Mouse (Mus musculus) mesoderm, embryonic 11.5 days (tissue): ENCODE data around the gene Insig1.
A peak's percentile ranks its signal among the peaks of the same experiment; 100 is the strongest.

Experiments
- DNase-seq: peaks from one replicate; pipeline ENCODE4 v3.0.0-alpha.2; 2012; ENCODE audit warnings: low read depth, low spot score

The Insig1 gene

DNA sequence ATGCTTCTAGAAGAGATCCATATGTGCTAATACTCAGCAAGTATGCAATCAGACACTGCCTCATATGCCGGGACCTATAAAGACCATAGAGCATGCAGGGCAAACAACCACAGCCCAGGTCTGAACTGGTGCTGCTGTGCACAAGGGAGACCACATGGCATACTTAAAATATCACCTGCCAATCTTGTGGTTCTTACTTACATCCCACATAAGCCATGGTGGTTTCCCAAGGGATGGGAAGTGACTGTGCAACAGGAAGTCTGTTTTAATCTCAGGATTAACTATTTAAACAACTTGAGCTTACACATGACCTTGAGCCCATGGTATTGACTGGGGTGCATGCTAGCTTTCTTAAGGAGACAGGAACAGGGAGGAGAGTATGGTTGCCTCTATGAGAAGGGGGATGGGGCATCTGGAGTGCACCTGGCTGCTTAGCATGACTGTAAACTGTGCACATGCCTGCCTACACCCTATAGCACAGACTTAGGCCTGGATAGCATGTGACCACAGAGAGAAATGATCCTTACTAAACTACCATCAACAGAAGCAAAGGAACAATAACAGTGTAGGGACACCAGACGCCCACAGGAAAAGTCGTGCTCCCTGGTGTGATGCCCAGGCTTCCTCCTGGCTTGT, 7.1 kb upstream of the Insig1 start:
- no peak for DNase-seq

DNA sequence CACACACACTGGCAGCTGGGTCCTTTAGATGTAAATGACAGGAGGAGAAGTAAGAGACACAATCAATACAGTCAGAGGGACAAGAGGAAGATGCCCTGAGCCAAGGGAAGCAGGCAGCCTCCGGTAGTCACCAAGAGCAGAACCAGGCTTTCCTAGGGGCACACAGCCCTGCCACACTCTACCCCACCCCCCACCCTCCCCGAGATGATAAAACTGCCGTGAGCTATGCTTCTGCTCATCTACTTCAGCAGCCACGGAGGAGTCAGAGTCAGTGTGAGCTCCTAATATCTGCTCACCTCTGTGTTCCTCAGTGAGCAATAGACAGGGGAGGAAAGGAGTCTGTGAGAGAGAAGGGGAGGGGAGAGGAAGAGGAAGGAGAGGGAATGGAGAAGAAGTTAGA, 5.9 kb upstream of the Insig1 start:
- no peak for DNase-seq

DNA sequence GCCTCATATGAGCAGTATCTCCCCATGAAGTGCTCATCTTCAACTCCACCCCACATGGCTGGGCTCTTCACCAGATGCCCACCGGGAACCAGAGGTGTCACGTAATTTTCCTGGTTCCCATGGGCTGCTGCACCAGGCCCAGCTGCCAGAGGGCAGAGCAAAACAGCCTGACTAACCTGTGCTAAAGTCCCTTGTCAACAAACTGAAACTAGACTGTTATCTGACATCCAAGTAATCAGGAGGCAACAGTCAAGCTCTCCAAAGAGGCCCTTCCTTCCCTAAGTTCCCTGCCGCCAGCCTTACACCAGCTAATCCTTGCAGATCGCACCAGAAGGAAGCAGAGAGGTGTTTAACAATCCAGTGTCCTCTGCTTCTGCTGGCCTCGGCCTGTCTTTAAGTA, 4.9 kb upstream of the Insig1 start:
- DNase-seq = no peak

DNA sequence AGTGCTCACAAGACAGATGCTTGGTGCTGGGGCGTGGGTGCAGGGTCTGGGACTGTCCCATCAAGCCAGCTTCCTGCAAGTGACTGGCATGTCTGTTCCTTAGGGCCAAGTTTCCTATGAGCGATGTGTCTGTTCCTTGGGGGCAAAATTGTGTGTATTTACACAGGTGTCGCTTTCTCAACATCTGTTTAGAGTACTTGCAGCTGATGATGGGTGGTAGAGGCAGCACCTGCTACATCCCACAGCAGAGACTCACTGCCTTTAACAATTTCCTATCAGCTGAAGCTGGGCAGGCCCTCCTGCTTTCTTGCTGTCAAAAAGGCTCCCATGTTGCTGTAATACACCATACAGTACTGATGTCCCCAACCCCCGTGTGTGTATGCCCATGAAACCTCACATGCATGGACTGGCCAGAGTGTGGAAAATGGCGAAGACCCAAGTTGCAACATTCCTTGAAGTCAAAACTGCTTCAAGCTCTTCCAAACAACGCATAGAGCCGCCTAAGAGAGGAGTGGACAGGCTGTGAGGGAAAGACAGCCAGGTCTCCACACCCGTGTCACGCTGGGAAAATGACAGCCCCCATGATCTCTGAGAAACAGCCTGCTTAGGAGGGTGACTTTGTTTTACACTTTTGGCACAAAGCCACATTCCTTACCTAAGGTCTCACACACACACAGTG, 875 bp upstream of the Insig1 start:
- DNase-seq = peak; percentile 12

DNA sequence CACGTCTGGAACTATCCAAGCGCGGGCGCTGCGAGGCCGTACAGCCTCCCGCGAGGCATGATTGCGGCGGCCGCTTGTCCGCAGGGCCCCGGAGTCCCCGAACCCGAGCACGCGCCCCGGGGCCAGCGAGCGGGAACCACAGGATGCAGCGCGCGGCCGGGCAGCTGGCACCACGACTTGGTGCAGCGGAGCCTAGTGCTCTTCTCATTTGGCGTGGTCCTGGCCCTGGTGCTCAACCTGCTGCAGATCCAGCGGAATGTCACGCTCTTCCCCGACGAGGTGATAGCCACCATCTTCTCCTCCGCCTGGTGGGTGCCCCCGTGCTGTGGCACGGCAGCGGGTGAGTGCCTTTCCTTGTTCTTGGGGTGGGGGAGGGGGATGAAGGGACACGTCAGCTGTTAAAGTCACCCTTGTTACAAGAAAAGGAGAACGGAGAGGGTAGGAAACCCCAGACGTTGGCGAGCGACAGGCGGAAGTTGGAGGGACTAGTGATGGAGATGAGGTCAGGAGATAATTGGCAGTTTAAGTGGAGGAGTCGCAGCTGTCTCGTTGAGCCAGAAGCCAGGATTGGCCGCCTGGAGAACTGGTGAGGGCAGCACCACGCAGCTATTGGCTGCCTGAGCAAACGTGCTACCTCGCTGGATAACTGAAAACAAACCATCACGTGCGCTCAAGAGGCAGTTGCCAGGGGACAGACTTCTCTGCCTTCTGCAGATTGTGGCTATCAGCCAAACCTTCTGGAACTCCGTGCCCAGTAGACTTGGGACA, 477 bp downstream of the Insig1 start:
- DNase-seq = peak; percentile 93

DNA sequence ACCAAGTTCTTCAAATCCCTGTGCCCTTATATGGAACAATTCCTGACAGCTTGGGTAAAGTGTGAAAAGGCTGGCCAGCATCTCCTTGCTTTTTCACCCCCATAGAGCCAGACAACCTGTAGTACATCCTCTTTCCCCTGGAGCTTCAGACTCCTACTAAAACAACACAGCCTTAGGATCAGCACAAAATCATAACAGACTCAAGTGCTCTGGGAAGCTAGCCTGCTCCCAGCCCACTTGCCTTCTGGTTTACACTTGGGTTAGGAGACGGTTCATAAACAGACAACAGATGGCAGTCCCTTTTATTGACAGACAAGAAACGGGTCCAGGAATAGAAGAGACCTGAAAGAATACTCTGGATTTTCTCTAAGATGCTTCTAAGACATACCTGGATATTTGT, 8.3 kb downstream of the Insig1 start:
- DNase-seq = no peak

DNA sequence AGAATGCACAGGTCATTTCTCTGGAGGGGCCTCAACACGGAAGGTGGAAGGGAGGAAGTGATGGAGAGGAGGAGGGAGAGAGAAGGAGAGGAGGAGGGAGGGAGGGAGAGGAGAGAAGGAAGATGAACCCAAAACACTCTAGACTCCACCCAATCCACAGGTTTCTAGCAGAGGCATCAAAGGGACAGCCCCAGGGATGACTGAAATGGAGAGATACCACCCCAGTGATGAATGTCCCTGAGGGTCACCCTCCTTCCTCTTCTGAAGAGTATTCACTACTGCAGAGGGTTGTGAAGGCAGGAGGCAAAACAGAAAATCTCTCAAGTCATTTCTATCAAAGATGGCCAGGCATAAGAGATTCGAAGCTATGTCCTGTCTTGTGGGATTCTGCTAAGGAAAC, 10.0 kb downstream of the Insig1 start:
- no peak for DNase-seq

DNA sequence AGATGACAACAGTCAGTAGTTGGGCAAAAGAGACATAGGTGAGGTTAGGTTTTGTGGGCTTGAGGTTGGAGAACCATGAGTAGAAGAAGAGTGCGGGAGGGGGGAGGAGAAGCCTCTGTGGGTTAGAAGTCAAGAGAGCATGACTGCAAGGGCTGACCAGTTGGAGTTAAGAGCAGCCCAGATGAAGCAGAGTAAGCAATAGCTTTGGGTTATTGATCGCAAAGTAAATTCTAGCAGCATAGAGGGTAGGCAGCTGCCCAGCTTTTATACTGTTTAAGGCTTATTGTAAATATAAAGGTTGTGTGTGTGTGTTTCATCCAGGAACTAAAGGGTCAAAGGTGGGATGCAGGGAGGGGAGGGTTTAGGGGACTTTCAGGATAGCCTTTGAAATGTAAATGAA, 10.7 kb downstream of the Insig1 start:
- no peak for DNase-seq

DNA sequence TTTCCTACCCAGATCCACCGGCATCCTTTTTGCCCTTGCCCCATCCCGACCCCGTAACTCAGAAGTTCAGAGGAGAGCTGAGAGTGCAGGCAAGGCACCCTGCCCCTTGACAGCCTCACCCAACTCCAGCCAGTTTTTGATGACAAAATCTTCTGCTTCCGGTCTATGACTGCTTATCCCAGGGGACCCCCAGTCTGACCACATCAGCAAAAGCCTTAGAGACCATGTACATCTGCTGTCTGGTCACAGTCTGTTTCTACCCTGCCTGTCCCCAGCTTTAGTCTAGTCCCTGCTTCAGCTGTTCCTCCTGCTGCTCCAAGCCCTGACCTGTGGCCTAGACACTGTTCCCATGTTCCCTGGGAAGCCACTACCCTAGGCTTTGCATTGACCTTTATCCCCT, 11.1 kb downstream of the Insig1 start:
- no peak for DNase-seq

DNA sequence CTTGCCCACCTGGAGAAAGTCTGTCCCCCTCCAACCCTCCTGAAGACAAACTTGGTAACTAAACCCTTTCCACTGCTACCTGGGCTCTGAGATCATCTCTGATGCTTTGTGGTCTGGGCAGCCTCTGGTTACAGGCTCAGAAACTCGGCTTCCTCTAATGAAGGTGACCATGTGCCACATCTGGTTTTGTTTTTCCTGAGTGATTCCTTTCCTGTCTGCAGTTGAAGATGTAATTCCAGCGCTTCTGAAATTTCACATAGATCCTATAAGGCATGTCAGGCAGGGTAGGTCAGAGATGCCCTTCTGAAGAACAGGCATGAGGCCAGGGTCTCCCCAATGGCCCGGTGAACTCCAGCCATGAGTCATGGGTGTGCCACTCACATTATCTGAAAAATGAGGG, 11.6 kb downstream of the Insig1 start:
- DNase-seq = peak; percentile 16

DNA sequence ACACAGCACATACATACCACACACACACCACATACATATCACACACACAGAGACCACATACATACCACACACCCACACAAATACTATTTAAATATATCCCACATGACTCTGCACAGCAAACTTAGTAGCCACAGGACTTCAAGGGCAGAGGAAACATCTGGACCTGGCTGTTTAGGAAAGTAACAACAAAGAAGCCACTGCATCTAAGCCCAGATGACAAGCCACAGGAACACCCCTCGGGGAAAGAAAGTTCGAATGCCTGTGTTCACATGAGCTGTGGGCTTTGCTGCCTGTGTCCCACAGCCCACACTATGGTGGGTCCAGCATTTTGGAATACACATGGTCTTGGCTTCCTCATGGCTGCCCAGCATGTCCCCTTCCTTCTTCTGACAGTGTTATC, 13.6 kb downstream of the Insig1 start:
- no peak for DNase-seq

DNA sequence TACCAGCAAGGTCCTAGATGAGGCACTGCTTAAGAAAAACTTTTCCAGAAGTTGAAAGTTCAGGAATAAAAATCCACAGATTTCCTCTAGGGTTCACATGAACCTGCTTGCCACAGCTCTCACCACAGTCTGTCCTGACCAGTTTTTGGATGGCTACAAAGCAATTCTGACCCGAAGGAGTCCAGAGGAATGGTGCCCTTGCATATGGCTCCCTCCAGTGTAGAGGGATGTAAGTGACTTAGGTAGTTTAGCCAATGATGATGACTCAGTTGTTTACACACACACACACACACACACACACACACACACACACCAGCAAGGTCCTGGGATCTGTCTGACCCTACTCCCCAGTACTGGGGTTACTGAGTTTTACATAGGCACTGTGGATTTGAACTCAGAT, 19.4 kb downstream of the Insig1 start:
- DNase-seq = no peak

DNA sequence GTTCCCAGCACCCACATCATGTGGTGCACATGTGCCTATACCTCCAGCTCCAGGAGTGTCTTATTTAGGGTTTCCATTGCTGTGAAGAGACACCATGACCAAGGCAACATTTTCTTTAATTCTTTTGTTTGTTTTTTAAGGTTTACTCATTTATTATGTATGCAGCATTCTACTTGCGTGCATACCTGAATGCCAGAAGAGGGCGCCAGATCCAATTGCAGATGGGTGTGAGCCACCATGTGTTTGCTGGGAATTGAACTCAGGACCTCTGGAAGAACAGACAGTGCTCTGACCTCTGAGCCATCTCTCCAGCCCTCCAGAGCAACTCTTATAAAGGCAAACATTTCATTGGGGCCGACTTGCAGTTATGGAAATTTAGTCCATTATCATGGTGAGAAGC, 21.2 kb downstream of the Insig1 start:
- no peak for DNase-seq

DNA sequence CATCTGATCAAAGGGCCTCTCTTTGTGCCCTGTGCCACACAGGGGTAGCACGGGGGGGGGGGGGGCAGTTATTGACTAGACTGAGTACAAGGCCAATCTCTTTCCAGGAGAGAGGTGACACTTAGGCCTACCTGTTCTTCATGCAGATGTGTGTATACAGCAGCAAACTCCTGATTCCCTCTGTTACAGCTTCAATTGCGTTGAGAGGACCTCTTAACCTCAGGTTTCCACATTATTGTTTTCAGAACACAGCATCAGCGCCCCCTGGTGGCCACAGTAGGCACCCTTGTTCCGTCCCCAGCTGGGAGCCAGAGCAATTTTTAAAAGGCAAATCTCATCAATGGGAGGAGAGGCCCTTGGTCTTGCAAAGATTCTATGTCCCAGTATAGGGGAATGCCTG, 22.7 kb downstream of the Insig1 start:
- DNase-seq = peak; percentile 78

DNA sequence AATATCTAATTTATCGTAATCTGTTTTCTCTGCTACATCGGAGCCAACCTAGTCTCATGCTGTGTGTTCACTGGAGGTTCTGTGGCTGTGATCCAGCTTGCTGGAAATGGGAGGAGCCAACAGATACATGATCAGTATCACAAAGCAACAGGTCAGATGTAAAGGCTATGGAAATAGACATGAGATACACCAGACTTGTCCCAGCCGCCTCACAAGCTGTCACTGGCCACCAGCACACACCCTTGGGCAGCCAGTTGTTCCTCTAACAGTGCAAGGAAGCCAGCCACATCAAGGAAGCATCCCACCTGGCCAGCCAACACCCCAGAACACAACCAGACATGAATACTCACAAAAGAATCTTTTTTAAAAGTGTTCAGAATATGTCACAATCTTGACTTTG, 23.2 kb downstream of the Insig1 start:
- DNase-seq = no peak

DNA sequence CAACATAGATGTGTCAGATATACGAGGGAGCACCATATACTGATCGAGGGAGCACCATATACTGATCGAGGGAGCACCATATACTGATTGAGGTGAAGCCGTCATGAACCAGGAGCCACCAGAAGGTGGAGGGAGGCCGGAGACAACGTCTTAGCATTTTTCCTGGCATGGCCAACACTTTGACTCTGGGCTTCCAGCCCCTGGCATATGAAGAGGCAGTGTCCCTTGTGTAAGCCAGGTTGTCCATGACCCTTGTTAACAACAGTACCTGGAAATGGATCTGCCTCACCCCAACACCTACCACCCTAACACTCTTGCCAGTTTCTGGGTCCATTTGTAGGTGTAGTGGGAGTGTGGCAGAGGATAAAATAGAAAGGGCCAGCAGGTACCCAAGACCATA, 23.7 kb downstream of the Insig1 start:
- DNase-seq = no peak

DNA sequence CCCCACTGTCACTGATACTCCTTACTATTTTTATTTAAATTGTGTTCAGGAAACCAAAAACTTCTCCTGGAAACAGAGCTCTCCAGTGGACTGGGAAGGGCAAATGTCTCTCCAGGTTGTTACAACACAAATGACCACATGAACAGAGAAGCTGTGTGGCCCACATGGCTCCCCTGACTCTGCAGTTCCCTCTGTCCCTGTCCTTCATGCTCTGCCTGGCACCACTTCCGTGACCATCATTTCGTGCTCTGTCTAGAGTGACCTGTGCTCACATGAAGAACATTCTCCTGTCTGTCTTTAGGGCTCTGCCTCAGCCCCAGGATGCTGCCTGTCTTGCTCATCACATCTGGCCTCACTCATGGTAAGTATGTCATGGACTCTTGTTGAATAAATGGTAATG, 24.5 kb downstream of the Insig1 start:
- no peak for DNase-seq

DNA sequence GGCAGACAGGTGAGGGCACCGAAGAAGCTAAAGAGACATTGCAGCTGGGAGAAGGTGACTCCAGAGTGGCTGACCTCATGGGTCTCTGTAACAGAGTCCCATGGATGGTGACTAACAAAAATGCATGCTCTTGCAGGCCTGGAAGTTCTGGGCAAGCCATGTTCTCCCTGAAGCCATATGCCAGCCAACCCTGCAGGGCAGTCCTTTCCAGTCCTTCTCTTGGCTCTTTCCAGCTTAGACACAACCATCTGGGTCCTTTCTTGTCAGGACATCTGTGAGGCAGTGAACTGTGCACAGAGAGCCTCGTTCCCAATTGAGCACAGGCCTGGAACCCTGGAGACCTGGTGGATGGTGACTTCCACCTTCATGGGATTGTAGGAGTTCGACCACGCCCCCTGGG, 35.8 kb downstream of the Insig1 start:
- no peak for DNase-seq

DNA sequence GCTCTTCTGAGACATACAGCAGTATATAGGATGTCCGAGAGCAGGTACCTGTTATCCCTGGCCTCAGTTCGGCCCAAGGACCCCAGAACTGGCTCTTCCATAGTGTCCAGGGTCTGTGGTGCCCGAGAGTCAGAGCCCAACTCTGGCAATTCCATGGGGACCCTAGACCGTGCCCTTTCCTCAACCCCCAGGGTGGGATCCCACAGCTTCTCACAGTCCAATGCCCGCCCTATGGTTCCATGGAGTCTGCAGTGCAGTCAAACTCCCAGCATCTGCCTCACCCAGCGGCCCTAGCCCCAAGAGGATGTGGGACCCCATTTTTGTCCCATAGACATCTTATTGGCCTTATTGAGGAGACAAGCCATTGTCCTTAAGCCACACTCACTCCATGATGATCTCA, 36.8 kb downstream of the Insig1 start:
- DNase-seq = no peak

DNA sequence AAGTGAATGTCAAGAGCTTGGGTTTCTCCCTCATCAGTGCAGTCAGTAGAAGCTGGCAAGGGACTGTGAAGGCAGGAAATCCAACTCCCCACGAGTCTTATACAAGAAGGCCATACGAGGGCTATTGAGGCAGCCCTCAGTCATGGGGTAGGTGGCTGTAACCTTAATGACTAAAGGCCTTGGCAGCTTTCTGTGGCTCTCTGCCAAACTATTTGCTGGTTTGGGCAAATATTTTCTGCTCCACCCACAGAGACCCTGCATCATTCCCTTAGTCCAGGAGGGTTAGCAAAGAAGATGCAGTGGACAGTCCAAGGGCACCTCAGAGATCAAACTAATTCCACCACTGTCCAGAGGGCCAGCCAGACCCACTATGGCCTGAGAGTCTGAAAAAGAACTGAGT, 39.7 kb downstream of the Insig1 start:
- no peak for DNase-seq

DNA sequence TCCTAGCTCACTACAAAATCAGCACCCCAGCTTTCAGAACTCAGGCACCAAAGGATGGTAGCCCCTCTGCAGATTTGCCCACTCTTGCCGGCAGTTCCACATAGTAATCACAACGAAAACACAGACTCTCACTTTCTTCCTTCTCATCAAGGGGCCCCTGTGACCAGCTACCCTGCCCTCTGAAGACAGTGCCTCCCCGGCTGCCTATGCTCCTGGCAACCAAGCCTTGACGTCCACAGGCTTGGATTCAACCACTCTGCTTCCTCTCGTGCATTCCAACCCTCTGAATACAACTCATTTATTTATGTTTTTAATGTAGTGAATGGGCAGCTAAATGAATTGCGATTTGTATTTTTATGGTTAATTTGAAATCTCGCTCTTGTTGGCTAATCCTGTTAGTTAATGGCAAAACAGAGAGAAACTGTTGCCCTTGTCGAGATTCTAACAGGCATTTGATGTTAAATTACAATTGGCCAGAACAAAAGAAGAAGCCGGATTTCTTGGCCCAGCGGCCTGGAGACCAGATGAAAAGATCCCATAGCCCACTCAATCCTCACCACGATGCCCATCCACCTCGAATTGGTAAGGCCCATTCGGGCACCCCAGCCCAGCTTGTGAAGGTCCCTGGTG, 46.2 kb downstream of the Insig1 start:
- no peak for DNase-seq

DNA sequence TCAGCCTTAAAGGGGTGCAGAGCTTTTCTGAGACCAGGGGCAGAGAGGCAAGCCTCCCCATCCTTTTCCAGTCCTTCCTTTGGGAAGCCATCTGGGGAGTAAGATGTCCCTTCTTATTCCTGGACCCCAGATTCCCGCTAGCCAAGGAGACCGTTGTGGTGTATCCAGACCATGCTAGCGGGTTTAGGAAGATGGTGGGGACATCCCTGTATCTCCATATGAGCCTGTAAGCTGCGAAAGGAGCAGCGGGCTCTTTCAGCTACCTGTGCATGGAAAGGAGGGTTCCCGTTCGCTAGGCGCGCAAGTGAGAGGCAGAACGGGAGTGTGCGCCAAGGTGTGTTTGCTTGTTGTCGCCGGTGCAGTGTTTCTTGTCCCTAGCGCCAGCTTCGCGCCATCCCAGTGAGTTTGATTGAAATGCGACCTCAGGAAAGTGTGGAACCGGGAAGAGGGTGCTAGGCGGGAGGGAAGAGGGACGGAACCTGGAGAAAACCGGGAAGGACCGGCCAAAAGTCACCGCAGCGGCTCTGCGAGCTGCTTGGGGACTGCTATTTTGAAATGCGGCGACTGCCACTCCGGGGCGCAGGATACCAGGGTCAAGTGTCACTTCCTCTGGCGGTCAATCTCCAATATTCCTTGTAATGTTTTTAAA, 46.8 kb downstream of the Insig1 start:
- DNase-seq = no peak
